Mouse (Mus musculus) mesoderm, embryonic 11.5 days (tissue): ENCODE results near the gene Ano6.

Source experiments
- DNase-seq: peaks from one replicate; pipeline ENCODE4 v3.0.0-alpha.2; 2012; ENCODE audit warnings: low read depth, low spot score

Gene Ano6

DNA sequence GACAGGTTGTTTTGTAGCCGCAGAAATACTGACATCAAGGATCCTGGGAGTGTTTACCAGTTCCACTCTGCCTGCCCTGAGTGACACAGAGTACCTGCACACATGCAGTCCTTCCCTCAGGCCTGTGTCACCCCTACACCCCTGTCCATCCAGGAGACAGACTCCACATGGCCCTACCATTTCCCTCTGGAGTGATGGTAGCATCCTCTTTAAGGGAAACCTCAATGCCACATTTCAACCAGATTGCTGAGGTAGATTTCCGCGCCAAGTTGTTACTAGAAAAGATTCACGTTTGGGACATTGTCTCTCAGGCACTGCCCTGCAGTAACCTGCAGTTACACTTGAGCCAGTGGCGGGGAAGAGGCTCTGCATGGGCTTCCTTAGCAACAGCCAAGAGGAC lies 97.9 kb downstream of the Ano6 start:
- no peak for DNase-seq

DNA sequence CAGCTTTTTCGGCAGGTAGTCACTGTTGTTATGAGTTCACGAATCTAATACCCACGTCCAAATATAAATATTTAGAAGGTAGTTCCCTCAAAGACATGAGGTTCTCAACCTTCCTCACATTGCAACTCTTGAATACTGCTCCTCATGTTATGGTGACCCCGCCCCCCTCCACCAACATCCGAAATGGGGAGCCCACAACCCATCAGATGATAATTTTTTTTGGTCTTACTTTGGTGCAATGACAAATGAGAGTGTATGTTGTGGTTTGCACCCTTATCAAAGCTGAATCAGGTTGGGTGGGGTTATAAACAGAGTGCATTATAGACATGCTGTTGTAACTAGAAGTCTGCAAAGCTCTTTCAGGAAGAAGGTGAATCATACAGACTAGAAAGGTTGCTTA lies 99.7 kb downstream of the Ano6 start:
- no peak for DNase-seq

DNA sequence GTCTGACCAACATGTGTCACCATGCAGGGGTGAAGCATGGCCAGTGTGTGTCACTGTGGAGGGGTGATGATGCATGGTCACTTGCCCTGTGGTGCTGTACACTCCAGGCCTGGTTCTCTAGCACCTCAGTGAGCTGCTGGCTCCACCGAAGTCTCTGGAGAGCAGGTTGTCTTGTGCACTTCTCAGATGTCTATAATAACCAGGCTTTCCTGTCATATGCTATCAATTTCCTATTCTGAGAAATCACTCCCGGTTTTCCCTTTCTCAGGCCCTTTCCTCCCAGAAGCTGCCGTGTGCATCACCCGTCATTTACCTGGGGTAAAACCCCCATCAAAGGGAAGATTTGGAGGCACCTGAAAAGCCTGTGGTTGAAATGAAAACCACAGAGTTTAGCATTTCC lies 101.5 kb downstream of the Ano6 start:
- DNase-seq = no peak

DNA sequence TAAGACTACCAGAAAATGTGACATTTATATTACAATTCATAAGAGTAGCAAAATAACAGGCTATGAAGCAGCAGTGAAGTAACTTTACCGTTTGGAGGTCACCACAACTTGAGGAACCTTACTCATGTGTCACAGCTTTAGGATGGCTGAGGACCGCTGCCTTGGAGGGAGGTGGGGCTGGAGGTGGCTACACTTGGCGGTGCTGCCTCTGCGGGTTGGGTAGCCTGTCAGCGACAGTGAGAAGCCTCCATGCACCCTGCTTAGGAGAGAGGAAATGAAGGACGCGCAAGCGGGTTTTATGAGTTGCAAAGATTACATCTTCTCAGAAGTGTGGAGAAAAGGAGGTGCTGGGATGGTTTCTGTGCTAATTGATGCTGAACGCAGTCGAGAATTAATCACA lies 102.3 kb downstream of the Ano6 start:
- DNase-seq = no peak

DNA sequence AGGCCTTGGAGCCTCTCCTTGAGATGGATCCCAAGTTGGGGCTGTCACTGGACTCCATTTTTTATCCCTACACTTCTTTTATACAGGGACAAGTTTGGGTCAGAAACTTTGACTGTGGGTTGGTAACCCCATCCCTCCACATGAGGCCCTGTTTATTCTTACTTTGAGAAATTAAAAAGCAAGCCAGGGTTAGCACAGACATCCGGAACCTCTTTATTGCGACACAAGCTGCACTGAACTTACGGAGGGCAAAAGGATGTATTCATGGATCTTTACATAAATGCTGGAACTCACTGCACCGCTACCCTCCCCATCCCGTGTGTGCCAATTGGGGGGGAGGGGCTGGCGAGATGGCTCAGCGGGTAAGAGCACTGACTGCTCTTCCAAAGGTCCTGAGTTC lies 105.1 kb downstream of the Ano6 start:
- DNase-seq = no peak

DNA sequence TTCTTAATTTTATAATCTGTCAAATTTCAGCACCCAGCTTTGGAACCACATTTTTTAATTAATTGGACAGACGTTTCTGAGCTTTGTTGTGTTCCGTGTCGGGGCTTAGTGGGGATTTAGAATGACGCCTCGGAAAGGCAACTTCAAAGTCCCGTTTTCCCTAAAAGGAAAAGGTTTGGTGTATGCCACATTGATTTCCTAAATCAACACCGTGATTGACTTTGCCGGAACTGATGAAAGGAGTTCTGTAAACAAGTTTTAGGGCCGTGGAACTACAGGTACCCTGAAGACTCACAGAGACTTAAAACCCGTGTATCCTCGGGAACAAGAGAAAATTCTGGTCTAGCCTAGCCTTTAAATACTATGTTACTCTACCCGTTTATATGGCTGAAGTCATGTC lies 107.0 kb downstream of the Ano6 start:
- DNase-seq = no peak

DNA sequence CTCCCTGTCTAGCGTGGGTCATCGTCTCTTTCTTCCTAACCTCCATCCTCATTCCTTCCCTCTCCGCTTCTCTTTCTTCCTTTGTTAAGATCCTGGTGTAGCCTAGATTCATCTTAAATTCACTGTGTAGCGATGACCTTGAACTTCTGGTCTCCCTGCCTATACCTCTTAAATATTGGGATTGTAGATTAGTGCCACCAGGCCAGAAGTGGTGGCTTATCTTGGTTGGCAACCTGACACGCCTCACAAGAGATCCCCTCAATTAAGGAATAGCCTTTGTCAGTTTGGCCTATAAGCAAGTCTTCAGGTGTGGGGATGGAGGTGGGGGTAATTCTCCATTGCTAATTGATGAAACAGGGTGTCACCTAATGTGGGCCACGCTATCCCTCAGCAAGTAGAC lies 107.8 kb downstream of the Ano6 start:
- DNase-seq = no peak

DNA sequence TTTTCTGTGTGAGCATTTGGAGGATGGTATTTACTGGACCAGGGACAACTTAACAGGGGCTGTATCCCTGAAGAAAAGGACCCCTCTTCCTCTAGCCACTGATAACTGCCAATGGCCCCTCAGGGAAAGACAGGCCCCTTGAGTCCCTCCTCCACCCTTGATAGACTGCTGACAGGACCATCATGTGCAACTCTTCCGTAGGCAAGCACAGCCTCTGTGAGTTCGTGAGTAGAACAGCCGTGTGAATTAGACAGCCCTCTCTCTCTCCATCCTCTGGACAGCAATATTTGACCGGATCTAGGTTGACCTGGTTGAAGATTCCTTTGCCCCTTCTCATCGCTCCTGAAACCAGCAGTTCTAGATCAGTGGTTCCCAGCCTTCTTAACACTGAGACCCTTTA lies 111.8 kb downstream of the Ano6 start:
- no peak for DNase-seq

DNA sequence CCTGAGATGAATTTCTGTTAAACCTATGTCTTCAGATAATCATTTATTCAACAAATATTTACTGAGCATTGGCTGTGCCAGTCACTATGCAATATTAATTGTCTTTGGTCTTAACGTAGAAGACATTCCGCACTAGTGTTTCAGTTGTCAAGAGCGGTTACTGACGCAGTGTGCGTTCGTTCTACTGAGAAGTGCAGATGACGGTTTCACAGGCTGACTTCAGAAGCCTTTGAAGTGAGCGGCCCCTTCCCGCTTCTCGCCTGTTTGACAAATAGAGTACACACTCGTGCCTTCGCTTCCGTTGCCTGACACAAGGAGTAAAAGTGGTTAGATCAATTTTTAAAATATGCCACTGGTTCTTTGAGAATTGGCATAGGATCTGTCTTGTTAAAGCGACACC lies 113.6 kb downstream of the Ano6 start:
- no peak for DNase-seq

DNA sequence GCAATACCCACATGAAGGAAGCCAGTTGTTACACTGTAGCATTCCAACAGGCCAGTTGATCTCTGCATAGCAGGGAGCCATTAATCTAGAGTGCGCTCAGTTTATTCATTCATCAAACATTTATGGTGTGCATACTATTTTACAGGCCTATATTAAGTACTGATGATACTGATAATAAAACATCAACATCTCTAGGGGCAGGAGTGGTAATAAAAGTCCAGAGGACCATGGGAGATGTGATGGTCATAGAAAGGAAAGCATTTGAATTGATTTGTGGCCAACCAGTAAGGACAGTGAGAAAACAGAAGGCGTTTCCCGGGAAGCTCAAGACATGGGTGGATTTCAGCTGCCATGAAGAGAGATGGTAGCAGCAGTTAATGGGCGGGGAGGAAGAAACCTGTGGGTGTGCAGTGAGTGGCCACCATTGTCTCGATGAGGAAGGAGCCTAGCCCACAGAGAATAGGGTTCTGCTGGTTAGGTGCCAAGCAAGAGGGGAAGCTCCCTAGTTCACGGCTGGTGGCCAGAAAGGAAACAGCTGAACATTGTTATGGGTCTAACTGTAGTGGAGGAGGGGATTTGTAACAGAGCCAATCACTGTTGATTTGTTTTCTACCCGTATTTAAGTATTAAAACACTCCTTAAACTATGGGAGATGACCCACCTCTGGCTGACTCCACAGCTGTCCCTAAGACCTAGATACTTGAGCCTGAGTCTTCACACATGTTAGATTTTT lies 115.5 kb downstream of the Ano6 start:
- no peak for DNase-seq

DNA sequence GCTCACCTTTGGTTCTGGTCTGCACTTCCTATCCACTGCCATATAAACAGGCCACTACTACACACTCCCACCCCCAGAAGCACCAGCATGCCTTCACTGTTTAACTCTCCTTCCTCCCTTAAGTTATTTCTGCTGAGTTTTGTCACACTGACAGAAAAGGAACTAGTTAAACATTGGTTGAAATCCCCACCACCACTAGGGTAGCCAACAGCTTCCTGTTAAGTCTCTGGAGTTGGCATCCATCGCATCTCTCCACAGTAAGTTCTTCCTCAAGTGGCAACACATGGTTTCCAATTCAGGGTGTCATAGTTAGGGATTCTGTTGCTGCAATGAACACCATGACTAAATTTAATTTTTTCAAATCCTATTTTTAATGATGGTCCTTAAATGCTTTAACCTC lies 116.2 kb downstream of the Ano6 start:
- DNase-seq = no peak

DNA sequence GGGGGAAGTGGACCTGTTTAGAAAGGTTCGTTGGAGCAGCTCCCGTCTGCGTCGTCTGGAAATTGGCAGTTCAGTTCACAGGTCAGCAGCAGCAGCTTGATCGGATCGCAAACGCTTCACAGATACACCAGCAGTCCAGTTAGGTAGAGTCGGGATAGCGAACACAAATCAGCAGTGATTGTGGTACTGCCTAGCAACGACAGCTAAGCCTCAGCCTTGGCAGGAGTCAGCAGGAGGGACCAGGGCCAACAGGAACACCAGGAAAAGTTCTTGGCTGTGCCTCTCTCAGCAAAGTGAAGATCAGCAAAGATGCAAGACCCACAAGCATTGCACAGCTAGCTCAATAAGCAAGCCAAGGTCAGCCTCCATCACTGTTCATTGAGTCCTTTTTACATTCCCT lies 116.7 kb downstream of the Ano6 start:
- no peak for DNase-seq

DNA sequence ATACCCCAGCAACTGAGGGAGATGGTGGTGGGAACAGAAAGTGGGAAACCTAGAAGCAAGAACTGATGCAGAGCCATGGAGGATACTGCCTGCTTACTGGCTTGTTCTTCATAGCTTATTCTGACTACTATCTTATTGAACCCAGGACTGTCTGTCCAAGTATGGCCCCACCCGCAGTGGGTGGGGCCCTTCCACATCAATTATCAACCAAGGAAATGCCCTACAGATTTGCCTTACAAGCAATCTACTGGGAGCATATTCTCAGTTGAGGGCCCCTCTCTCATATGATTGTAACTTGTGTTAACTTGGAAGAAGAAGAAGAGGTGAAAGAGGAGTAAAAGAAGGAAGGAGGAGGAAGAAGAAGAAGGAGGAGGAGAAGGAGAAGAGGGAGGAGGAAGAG lies 117.3 kb downstream of the Ano6 start:
- no peak for DNase-seq

DNA sequence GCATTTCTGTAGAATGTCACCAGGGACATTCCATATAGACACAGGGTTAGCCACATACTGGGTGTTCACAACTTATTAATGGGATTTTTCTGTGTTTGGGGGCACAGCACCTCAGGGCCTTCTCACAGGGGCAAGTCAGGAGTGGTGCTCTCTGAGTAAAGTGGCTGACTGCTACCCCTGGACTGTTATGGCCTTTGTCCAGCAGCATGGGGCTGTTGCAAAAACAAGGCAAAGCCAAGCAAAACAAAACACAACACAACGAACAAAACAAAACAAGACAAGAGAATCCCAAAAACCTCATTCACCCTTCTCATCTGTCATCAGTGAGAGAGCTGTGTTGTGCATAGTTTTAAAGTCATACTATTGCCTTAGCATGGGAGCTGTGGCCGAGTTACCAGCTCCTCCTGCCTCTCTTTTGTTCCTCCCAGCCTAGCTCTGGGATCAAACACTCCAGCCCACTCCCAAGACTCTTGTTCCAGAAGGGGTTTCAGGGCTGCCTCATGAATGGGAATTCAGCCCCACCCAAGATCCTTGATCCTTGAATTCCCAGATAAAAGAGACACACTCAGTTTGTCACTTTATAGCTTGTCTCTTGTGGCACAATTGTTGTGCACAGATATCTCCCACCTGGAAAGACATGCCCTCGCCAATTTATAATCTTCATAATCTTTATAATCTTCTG lies 119.6 kb downstream of the Ano6 start:
- no peak for DNase-seq

DNA sequence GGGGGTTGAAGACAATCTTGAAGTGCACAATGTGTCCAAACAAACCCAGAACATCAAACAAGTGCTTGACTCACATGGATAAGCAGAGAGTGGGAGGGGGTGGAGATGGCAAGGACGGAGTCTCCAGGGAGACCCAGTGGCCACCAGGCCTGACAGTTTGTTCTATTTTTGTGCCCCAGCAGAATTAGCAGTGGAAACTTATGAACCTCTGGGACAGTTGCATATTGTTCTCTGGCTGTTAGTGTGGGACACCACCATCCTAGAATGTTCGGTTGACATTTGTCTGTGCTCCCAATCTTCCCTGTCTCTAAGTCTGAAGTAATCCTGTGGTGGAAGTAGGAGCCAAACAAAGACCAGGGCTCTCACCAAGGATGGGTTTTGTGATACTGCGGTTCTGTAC lies 124.3 kb downstream of the Ano6 start:
- DNase-seq = no peak

DNA sequence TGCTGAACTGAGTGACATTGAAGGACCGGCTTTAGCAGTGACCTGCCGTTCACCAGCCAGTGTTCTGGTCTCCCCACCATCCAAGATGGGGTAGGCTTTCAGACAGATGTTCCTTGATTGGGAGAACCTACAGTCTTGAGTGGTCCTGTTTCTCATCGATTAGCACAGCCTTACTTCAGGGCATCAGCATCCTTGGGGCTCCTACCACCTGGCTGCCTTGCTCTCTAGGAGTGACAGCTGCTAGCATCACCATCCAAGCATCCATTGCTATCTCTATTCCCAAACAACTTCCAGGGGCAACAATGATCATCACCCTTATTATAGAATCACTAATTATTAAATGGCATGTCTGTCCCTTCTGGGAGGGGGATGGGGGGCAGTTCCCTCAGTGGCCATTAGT lies 124.8 kb downstream of the Ano6 start:
- no peak for DNase-seq

DNA sequence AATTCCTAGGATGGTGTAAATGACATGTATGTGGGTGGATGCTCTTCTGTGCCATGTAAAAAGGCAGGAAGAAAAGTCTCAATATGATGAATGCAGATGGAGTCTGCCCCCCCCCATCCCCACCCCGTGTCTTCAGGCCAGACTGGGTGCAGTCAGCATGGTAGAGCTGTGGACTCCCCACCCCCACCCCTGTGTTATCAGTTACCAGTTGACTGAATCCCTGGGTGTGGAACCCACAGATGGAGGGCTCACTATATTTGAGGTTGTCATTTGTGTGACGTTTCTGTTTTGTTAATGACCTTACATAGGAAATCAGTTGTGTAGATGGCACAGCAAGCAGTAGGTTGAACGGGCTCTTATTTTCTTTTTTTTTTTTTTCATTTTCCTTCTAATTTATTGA lies 126.7 kb downstream of the Ano6 start:
- no peak for DNase-seq

DNA sequence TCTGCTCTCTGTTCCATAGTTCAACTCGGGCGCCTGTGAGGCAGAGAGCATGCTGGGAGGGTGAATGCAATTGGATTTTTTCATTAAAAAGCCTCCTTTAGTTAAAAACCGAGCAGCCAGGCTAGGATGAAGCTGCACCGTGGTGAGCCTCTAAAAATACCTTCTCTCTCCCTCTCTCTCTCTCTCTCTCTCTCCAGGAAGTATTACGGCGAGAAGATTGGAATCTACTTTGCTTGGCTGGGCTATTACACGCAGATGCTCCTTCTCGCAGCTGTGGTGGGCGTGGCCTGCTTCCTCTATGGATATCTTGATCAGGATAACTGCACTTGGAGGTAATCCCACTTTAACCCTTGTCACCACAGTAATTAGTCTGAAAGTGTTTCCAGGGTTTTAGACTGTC lies 129.4 kb downstream of the Ano6 start:
- DNase-seq = no peak

DNA sequence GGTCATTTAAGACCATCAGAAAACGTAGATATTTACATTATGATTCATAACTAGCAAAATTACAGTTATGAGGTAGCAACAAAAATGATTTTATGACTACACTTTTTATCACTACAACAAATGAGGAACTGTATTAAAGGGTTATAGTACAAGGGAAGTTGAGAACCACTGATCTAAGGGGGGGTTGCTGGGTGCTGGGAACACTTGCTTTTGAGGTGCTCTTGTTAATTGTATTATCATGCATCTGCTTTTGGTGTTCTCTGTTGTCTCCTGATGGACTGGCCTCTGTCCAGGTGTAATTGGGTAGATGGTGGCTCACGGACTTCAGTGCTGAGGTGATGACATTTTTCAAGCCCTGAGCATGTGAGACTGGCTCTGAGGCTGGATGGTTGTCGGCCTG lies 130.4 kb downstream of the Ano6 start:
- DNase-seq = no peak

DNA sequence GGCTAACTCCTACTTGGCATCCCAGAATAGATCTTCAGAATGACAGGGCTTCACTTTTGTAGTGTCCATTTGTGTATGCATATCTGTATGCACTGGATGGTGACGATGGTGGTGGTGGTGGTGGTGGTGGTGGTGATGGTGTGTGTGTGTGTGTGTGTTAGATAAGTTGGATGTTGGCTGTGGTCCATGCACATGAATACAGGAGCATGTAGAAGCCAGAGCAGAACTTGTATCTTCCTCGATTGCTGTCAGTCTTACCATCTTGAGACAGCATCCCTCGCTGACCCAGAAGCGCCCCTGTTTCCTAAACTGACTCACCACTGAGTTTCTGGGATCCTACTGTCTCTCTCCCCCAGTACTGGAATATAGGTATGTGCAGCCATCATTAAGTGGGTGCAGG lies 131.0 kb downstream of the Ano6 start:
- DNase-seq = no peak

DNA sequence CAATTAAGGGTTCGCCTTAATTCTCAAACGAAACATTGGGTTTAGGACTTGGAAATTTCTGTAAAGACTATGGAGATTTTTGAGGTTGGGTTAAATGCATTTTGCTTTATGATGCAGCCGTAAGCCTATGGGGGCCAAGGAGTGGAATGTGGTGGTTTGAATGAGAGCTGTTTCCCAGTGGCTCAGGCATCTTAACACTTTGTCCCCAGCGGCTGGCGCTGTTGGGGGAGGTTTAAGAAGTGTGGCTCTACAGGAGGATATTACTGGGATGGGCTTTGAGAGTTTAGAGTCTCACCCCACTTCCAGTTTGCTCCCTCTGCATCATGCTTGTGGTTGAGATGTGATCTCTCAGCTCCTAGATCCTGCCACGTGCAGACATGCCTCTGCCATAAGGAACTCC lies 131.9 kb downstream of the Ano6 start:
- no peak for DNase-seq

DNA sequence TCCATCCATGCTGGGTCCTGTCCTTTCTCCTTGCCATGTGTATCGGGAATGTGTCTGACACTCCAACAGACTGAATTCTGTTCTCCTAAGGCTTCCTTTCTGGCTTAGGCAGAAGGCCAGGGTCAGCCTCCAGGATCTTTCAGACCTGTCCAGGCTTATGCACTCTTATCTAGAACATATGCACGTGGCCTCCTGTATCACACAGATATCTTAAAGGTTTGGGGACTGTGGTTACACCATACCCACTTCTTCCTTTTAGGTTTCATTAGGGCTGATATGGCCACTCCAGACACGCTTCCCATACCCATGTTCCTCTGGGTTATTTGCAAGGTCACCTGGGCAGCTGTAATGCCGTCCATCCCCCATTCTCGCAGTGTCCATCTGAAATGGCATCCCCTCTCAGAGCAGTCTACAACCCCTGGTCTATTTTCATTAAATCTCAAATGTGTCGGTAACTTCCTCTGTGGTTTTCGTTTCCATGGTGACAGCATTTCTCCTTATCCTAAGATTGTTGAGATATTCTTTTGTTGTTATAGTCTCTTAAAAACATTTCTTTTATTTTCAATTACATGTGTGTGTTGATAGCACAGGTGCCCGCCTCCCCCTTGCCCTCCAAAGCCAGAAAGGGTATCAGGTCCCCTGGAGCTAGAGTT lies 134.8 kb downstream of the Ano6 start:
- no peak for DNase-seq

DNA sequence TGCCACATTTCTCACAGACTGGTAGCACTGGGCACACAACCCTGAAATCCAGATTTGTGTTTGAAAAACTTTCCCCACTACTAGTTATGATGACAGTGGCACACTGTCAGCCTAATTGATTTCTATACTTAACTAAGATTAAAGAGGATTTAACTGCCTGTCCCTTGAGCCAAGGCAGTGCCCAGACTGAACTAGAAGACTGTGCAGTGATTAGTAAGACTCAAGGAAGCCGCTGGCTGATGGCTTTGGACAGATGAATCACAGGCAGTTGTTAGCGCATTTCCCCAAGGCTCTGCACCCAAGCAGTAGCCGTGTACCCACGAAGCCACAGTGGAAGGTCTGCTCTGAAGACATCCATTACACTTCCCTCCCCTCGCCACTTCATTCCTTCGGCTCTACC lies 138.4 kb downstream of the Ano6 start:
- DNase-seq = no peak
